Mouse (Mus musculus) neural tube, embryonic 12.5 days (tissue): ENCODE measurements around the gene Rap1gap2. TPM values are rescaled to one million over a fixed set of nuclear protein-coding genes. Genes with fewer than 3 reads are reported as not detected.
A peak's percentile ranks its signal among the peaks of the same experiment; 100 is the strongest.

ENCODE experiments used
- ATAC-seq: fragments of 200-750 bp; cut with Nextera tagmentation; 2 replicates; pipeline ENCODE4 v1.8.0; 2017; ENCODE audit warnings: low read depth, mild to moderate bottlenecking, moderate TSS enrichment, moderate library complexity; ENCODE audit not compliant: low FRiP score
- H3K27ac ChIP-seq: fragments of 300-500 bp; sonication (generic); 2 replicates; pipeline ENCODE4 v1.5.1; 2016
- H3K27me3 ChIP-seq: fragments of 300-500 bp; sonication (generic); replicated peaks from 2 replicates; pipeline ENCODE4 v1.6.1; 2016; ENCODE audit warnings: mild to moderate bottlenecking
- H3K36me3 ChIP-seq: fragments of 300-500 bp; sonication (generic); 2 replicates; pipeline ENCODE4 v1.6.1; 2016; ENCODE audit warnings: mild to moderate bottlenecking
- H3K4me1 ChIP-seq: fragments of 300-500 bp; sonication (generic); 2 replicates; pipeline ENCODE4 v1.6.1; 2016
- H3K4me2 ChIP-seq: fragments of 300-500 bp; sonication (generic); replicated peaks from 2 replicates; pipeline ENCODE4 v1.6.1; 2016; ENCODE audit warnings: mild to moderate bottlenecking
- H3K4me3 ChIP-seq: fragments of 300-500 bp; sonication (generic); 2 replicates; pipeline ENCODE4 v1.5.1; 2016
- H3K9ac ChIP-seq: fragments of 300-500 bp; sonication (generic); 2 replicates; pipeline ENCODE4 v1.6.1; 2016; ENCODE audit warnings: mild to moderate bottlenecking
- H3K9me3 ChIP-seq: fragments of 300-500 bp; sonication (generic); 2 replicates; pipeline ENCODE4 v1.6.1; 2016; ENCODE audit warnings: mild to moderate bottlenecking
- WGBS: fragments of 180-500 bp; shearing (Covaris S2); methylation state at CpG from one replicate; pipeline ENCODE4 v1.1.7; 2016; 5-methylcytosine and 5-hydroxymethylcytosine counted together
- polyA plus RNA-seq: library from polyadenylated mRNA; unstranded; fragments of >200 nt; fragmentation: Nextera tagmentation; extraction: Ambion mirVana; gene quantifications from 2 replicates; pipeline ENCODE4 v1.2.1, GENCODE M21; 2016

The Rap1gap2 gene
- polyA plus RNA-seq, 1 experiment from 2014 or later, result 10.1 TPM

DNA sequence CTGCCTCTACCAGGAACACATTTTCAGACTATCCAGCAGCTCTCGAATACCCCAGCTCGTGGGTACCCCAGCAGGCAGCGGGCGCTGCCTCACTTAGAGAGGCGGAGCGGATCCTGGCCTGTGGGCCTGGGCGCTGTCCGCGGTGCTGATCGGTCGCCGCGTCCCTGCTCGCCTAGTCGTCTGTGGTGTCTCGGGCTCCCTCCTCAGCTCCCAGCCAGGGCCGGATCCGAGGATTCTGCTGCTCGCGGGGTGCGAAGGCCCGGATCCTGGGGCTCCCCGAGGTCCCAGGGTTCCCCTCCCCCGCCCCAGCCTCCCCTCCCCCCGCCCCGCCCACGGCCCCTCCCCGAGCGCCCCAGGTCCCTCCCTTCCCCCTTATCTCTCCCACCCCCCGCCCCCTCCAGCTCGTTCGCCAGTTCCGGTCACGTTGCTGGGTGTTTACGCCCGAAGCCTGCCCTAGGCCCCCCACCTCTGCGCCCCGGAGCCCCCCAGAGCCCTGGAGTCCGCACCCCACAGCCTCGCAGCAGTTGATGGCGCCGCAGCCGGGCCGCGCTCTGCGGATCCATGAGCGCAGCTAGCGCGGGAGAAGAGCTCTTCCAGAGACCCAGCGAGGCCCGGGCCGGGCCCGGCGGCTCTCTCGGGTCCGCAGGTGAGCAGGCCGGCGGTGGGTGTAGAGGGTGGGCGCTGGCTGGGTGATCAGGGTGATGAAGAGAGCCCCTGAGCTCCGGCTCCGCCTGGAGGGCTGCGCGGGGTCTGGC, 8.7 kb upstream of the Rap1gap2 start, which contains the start of gene Ccdc92b:
Ccdc92b (plus strand) TSS at position 405 of the 755 bp plus-strand sequence.
- no peak within 1 kb of the TSS for H3K27ac ChIP-seq
- H3K9ac ChIP-seq, result peak within 1 kb of the TSS; percentile 60
- peak within 1 kb of the TSS; percentile 53 for H3K4me3 ChIP-seq
- WGBS, result under 1% methylated on average over 50 of the region's 63 CpGs
- ATAC-seq, result peak; percentile 71
- no peaks in the 10 kb centered on the region for H3K9me3 ChIP-seq
- H3K4me2 ChIP-seq, result peak within 1 kb of the TSS; percentile 76
- H3K36me3 ChIP-seq, result no peaks in the 10 kb centered on the region
- peaks cover 27% of the 10 kb centered on the region for H3K27me3 ChIP-seq
- H3K4me1 ChIP-seq, result peaks cover 8% of the 10 kb centered on the region; the same call in 1 of the 2 replicates

DNA sequence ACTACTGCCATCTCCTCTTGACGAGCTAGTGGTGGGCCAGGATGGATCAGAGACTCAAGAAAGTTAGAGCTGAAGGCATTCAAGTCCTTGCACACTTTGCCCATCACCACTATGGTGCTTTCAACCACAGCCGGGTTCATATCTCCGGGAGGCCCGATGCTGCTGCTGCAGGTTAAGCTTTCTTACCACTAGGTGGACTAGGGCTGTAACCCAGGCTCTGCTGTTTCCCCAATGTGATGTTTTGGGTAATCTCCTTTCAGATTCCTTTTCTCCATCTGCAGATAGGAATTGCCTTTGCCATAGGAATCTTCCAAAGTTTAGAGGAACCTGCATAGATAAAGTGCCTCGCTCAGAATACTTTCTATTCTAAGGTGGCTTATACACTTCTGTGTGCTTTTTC, 4.9 kb upstream of the Rap1gap2 start:
- no peaks in the 10 kb centered on the region for H3K36me3 ChIP-seq
- H3K4me3 ChIP-seq, result no peak overlapping the region
- H3K9ac ChIP-seq, result no peak overlapping the region
- 55% methylated on average over 5 of the region's 5 CpGs for WGBS
- H3K9me3 ChIP-seq, result no peaks in the 10 kb centered on the region
- no peak overlapping the region for H3K4me2 ChIP-seq
- ATAC-seq, result no peak
- H3K4me1 ChIP-seq, result peaks cover 12% of the 10 kb centered on the region
- H3K27me3 ChIP-seq, result peaks cover 36% of the 10 kb centered on the region
- no peak overlapping the region for H3K27ac ChIP-seq

- H3K4me2 ChIP-seq, result no peak overlapping the region
- peaks cover 39% of the 10 kb centered on the region for H3K27me3 ChIP-seq
- H3K27ac ChIP-seq, result no peak overlapping the region
- no peak for ATAC-seq
- H3K9me3 ChIP-seq, result no peaks in the 10 kb centered on the region
- peaks cover 6% of the 10 kb centered on the region for H3K4me1 ChIP-seq
- 68% methylated on average over 4 of the region's 4 CpGs for WGBS
- H3K36me3 ChIP-seq, result no peaks in the 10 kb centered on the region
- H3K9ac ChIP-seq, result no peak overlapping the region
- no peak overlapping the region for H3K4me3 ChIP-seq
Measured at GRCm38 (mm10) chr11:74613428-74613827, 2.7 kb upstream of the Rap1gap2 start.

- no peaks in the 10 kb centered on the region for H3K9me3 ChIP-seq
- peaks cover 35% of the 10 kb centered on the region for H3K27me3 ChIP-seq
- 19% methylated on average over 7 of the region's 7 CpGs for WGBS
- H3K4me1 ChIP-seq, result peaks cover 6% of the 10 kb centered on the region
- H3K36me3 ChIP-seq, result no peaks in the 10 kb centered on the region
- H3K27ac ChIP-seq, result no peak overlapping the region
- no peak overlapping the region for H3K9ac ChIP-seq
- ATAC-seq, result no peak
- H3K4me2 ChIP-seq, result no peak overlapping the region
- no peak overlapping the region for H3K4me3 ChIP-seq
Measured at GRCm38 (mm10) chr11:74611437-74611836, 722 bp upstream of the Rap1gap2 start.

DNA sequence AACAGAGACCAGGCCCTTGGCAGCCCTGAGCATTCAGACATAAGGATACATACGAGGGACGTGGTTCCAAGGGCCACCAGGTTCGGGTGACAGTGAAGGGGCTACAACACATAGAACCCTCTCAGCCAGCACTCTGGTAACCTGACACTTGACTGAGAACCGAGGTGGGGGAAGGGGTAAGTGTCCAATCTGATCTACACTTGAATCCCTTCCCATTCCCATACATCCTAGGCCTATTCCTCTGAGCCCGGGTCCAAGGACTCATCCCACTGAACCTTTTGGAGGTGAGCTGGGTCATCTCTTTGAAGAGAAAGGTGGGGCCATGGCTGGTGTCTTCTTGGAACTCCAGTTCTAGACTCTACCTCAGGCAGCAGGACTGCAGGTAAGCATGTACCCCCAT, 647 bp downstream of the Rap1gap2 start:
- H3K9ac ChIP-seq, result no peak overlapping the region
- peaks cover 6% of the 10 kb centered on the region for H3K4me1 ChIP-seq
- H3K36me3 ChIP-seq, result no peaks in the 10 kb centered on the region
- peak overlapping the region; percentile 78 for H3K4me2 ChIP-seq
- no peaks in the 10 kb centered on the region for H3K9me3 ChIP-seq
- ATAC-seq, result no peak
- H3K27ac ChIP-seq, result no peak overlapping the region
- 0 out of 2 replicates have a peak overlapping the region, but pooled peaks have one; percentile 39 for H3K4me3 ChIP-seq
- peaks cover 35% of the 10 kb centered on the region for H3K27me3 ChIP-seq
- WGBS, result 20% methylated on average over 5 of the region's 5 CpGs

- Histone ChIP-seq H3K27me3 (no peaks in the 10 kb centered on the region), H3K9me3 (peaks cover 7% of the 10 kb centered on the region; the same call in 1 of the 2 replicates), H3K4me1 (no peaks in the 10 kb centered on the region), H3K4me2 (no peak overlapping the region), H3K27ac (no peak overlapping the region), H3K4me3 (no peak overlapping the region), H3K9ac (no peak overlapping the region), H3K36me3 (no peaks in the 10 kb centered on the region)
- WGBS, result 86% methylated on average over 1 of the region's 1 CpGs
- ATAC-seq, result no peak
Measured at GRCm38 (mm10) chr11:74602286-74602685, 8.4 kb downstream of the Rap1gap2 start.

DNA sequence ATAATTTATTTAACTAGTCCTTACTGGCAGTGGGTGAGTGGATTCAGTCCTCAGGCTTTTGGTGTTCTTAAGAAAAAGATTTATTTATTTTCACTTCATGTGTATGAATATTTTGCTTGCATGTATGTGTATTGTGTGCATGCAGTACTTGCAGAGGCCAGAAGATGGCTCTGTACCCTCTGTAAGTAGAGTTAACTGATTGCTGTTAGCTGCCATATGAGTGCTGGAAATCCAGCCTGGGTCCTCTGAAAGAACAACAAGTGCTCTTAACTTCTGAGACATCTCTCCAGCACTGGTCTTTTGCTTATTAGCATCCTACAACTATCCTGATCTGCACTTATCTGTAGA, 12.8 kb downstream of the Rap1gap2 start:
- no peak for ATAC-seq
- H3K36me3 ChIP-seq, result no peaks in the 10 kb centered on the region
- no peaks in the 10 kb centered on the region for H3K27me3 ChIP-seq
- no peak overlapping the region for H3K4me2 ChIP-seq
- H3K9me3 ChIP-seq, result peaks cover 7% of the 10 kb centered on the region; the same call in 1 of the 2 replicates
- no peak overlapping the region for H3K9ac ChIP-seq
- no peaks in the 10 kb centered on the region for H3K4me1 ChIP-seq
- no peak overlapping the region for H3K27ac ChIP-seq
- H3K4me3 ChIP-seq, result no peak overlapping the region

GRCm38 (mm10) chr11:74597283-74597989, 13.3 kb downstream of the Rap1gap2 start:
- Histone ChIP-seq H3K27me3 (no peaks in the 10 kb centered on the region), H3K4me3 (no peak overlapping the region), H3K27ac (no peak overlapping the region), H3K9me3 (peaks cover 7% of the 10 kb centered on the region; the same call in 1 of the 2 replicates), H3K4me1 (no peaks in the 10 kb centered on the region), H3K4me2 (no peak overlapping the region), H3K9ac (no peak overlapping the region), H3K36me3 (no peaks in the 10 kb centered on the region)
- WGBS, result 78% methylated on average over 4 of the region's 4 CpGs
- ATAC-seq, result no peak

GRCm38 (mm10) chr11:74592246-74592645, 18.5 kb downstream of the Rap1gap2 start:
- peaks cover 48% of the 10 kb centered on the region for H3K27me3 ChIP-seq
- 86% methylated on average over 3 of the region's 3 CpGs for WGBS
- no peak overlapping the region for H3K4me3 ChIP-seq
- no peak overlapping the region for H3K27ac ChIP-seq
- H3K9ac ChIP-seq, result no peak overlapping the region
- no peak overlapping the region for H3K4me2 ChIP-seq
- H3K36me3 ChIP-seq, result no peaks in the 10 kb centered on the region
- H3K4me1 ChIP-seq, result 0 out of 2 replicates have a peak, but pooled peaks cover 3% of the 10 kb centered on the region
- H3K9me3 ChIP-seq, result no peaks in the 10 kb centered on the region
- ATAC-seq, result no peak

DNA sequence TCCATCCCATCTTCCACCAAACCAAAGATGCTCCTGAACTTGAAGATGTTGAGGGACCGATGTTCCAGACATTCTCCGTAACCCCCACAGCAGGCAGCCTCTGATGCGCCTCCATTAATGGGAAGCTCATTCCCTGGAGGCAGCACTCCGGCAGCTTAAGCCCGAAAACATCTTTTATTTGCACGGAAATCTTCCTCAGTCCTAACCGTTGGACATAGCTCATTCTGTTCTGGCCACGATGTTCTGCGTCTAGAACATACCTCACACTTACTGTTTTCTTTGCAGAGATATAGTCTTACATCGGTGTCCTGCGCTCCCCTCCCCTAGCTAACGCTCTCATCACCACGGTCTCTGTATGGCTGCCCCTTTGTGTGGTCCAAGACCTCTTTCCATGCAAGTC, 20.0 kb downstream of the Rap1gap2 start:
- 0 out of 2 replicates have a peak, but pooled peaks cover 3% of the 10 kb centered on the region for H3K4me1 ChIP-seq
- peaks cover 48% of the 10 kb centered on the region for H3K27me3 ChIP-seq
- peak overlapping the region; percentile 63 for H3K4me2 ChIP-seq
- H3K4me3 ChIP-seq, result peak overlapping the region; percentile 40; the same call in 1 of the 2 replicates
- no peak for ATAC-seq
- 35% methylated on average over 13 of the region's 13 CpGs for WGBS
- no peak overlapping the region for H3K27ac ChIP-seq
- no peaks in the 10 kb centered on the region for H3K36me3 ChIP-seq
- peak overlapping the region; percentile 60; the same call in 1 of the 2 replicates for H3K9ac ChIP-seq
- no peaks in the 10 kb centered on the region for H3K9me3 ChIP-seq

GRCm38 (mm10) chr11:74590239-74590596, 20.5 kb downstream of the Rap1gap2 start:
- H3K27ac ChIP-seq, result peak overlapping the region; percentile 32; the same call in 1 of the 2 replicates
- WGBS, result 1% methylated on average over 25 of the region's 25 CpGs
- peak; percentile 54 for ATAC-seq
- peak overlapping the region; percentile 40 for H3K4me3 ChIP-seq
- H3K4me2 ChIP-seq, result peak overlapping the region; percentile 63
- H3K27me3 ChIP-seq, result peaks cover 48% of the 10 kb centered on the region
- no peaks in the 10 kb centered on the region for H3K9me3 ChIP-seq
- peak overlapping the region; percentile 60 for H3K9ac ChIP-seq
- no peaks in the 10 kb centered on the region for H3K36me3 ChIP-seq
- H3K4me1 ChIP-seq, result 0 out of 2 replicates have a peak, but pooled peaks cover 3% of the 10 kb centered on the region
